Mouse (Mus musculus) midbrain, embryonic 16.5 days (tissue): ENCODE data around the gene Cmtm3. TPM values are rescaled to one million over a fixed set of nuclear protein-coding genes. Genes with fewer than 3 reads are reported as not detected.

Source experiments
- ATAC-seq: fragments of 200-750 bp; cut with Nextera tagmentation; 2 replicates; pipeline ENCODE4 v1.8.0; 2017; ENCODE audit warnings: moderate TSS enrichment
- H3K27ac ChIP-seq: fragments of 300-500 bp; sonication (generic); 2 replicates; pipeline ENCODE4 v1.5.1; 2014; ENCODE audit warnings: mild to moderate bottlenecking, low read length, mixed read lengths
- H3K27me3 ChIP-seq: fragments of 300-500 bp; sonication (generic); 2 replicates; pipeline ENCODE4 v1.6.1; 2014; ENCODE audit warnings: low read depth, low read length, mixed read lengths; ENCODE audit not compliant: control insufficient read depth, insufficient read depth
- H3K36me3 ChIP-seq: fragments of 300-500 bp; sonication (generic); 2 replicates; pipeline ENCODE4 v1.6.1; 2014; ENCODE audit warnings: mild to moderate bottlenecking, low read length, moderate library complexity, mixed read lengths; ENCODE audit not compliant: control insufficient read depth, insufficient read depth
- H3K4me1 ChIP-seq: fragments of 300-500 bp; sonication (generic); 2 replicates; pipeline ENCODE4 v1.6.1; 2014; ENCODE audit warnings: mild to moderate bottlenecking, low read length, mixed read lengths; ENCODE audit not compliant: control insufficient read depth, insufficient read depth
- H3K4me2 ChIP-seq: fragments of 300-500 bp; sonication (generic); 2 replicates; pipeline ENCODE4 v1.6.1; 2014; ENCODE audit warnings: mild to moderate bottlenecking, low read length, mixed read lengths
- H3K4me3 ChIP-seq: fragments of 300-500 bp; sonication (generic); 2 replicates; pipeline ENCODE4 v1.5.1; 2014; ENCODE audit warnings: low read depth, mild to moderate bottlenecking, low read length, moderate library complexity, mixed read lengths
- H3K9ac ChIP-seq: fragments of 300-500 bp; sonication (generic); 2 replicates; pipeline ENCODE4 v1.6.1; 2014; ENCODE audit warnings: low read depth, low read length, mixed read lengths
- H3K9me3 ChIP-seq: fragments of 300-500 bp; sonication (generic); replicated peaks from 2 replicates; pipeline ENCODE4 v1.6.1; 2014; ENCODE audit warnings: mild to moderate bottlenecking, low read length, mixed read lengths; ENCODE audit not compliant: control insufficient read depth, poor library complexity, severe bottlenecking
- WGBS: fragments of 180-500 bp; shearing (Covaris S2); extraction: QIAGEN DNeasy Blood & Tissue Kit; methylation state at CpG from one replicate; pipeline ENCODE4 v1.1.7; 2014; 5-methylcytosine and 5-hydroxymethylcytosine counted together
- polyA plus RNA-seq: library from polyadenylated mRNA; unstranded; fragments of >200 nt; fragmentation: Nextera tagmentation; extraction: Ambion mirVana; gene quantifications from 2 replicates; pipeline ENCODE4 v1.2.1, GENCODE M21; 2015

Gene Cmtm3
- polyA plus RNA-seq, 1 experiment from 2014 or later, result 37.0 TPM

DNA sequence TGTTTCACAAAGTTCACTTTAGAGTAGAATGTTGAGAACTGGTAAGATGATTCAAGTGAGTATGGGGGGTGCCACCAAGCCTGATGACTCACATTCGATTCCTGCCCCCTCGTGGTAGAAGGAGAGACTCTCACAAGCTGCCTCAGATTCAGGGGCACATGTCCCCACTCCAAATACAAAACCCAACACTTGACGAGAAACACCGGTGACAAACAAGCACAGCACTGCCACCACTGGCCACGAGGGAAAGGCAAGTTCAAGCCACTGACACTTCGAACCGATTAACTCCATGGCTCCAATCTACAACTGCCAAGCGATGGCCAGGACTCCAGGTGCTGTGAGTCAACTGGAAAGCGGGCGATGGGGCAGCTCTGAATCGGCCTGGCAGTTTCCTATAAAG is 34.6 kb downstream of the Cmtm3 start:
- Histone ChIP-seq H3K9me3 (no peaks in the 10 kb centered on the region), H3K4me3 (no peak overlapping the region), H3K4me2 (no peak overlapping the region), H3K27me3 (no peaks in the 10 kb centered on the region), H3K27ac (peak overlapping the region; percentile 33; the same call in 1 of the 2 replicates), H3K36me3 (no peaks in the 10 kb centered on the region), H3K4me1 (peaks cover 26% of the 10 kb centered on the region), H3K9ac (no peak overlapping the region)
- ATAC-seq, result no peak
- 81% methylated on average over 11 of the region's 11 CpGs for WGBS

DNA sequence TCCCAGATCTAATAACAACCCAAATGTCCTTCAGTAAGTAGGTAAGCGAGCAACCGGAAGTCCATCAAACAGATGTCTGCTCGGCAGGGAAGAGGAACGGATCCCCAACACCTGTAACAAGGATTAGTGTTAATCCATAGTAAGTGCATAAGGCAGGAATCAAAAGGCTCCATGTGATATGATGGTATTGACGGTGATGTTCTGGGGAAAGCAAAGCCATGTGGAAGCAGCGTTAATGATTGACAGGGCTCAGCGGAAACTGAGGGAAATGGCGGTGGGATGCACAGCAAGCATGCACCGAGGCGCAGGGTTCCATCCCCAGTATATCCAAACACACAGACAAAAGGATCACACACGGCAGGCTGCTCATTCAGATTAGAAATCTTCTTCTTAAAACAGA is 35.1 kb downstream of the Cmtm3 start:
- no peaks in the 10 kb centered on the region for H3K27me3 ChIP-seq
- H3K4me2 ChIP-seq, result no peak overlapping the region
- H3K4me3 ChIP-seq, result no peak overlapping the region
- ATAC-seq, result no peak
- H3K4me1 ChIP-seq, result peaks cover 26% of the 10 kb centered on the region
- no peak overlapping the region for H3K9ac ChIP-seq
- H3K27ac ChIP-seq, result no peak overlapping the region; the same call in 1 of the 2 replicates
- H3K9me3 ChIP-seq, result no peaks in the 10 kb centered on the region
- WGBS, result 40% methylated on average over 11 of the region's 11 CpGs
- no peaks in the 10 kb centered on the region for H3K36me3 ChIP-seq

DNA sequence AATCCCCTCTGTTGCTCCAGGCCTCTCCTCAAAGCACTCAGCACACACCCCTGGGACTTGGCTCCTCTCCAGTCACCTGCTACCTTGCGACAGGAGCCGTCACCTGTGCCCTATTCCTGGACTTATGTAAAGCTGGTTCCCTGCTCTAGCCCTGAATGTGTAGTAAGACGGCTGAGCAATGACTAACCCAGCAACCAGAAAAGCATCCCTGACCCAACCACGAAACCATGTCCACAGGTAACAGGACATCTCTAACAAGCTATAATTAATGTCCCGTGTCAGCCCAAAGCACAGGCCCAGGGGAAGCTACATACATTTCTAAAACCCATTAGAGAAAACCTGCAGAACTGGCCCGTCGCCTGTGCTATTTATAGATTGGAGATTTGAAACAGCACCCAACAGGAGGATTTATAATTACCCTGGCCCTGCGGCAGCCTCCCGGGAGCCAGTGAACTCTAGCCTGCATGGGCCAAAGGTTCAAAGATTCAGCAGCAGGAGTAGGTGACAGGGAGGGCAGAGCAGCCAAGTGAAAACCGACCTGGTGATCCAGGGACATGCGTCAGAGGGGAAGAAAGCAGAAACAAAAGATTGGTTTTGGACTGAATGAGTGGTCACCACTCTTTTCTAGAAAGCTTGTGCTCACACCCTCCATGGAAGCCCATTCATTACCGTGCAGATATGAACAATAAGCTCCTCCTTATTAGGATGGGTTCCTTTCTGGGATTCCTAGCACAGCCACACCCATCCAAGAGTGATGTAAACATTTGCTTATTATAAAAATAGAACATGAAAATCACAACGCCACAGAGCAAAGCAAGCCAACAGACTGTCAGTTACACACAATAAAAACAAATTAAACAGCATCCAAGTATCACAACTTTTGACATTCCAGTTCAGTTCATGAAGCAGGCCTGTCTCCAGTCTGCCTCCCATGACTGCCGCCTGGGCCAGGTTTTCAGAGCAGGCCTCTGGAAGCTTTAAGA is 35.9 kb downstream of the Cmtm3 start:
- WGBS, result 38% methylated on average over 14 of the region's 14 CpGs
- no peak overlapping the region for H3K4me3 ChIP-seq
- H3K27ac ChIP-seq, result peak overlapping the region; percentile 58
- H3K4me2 ChIP-seq, result no peak overlapping the region
- peak; percentile 15 for ATAC-seq
- H3K27me3 ChIP-seq, result no peaks in the 10 kb centered on the region
- H3K4me1 ChIP-seq, result peaks cover 26% of the 10 kb centered on the region
- no peaks in the 10 kb centered on the region for H3K36me3 ChIP-seq
- H3K9me3 ChIP-seq, result no peaks in the 10 kb centered on the region
- H3K9ac ChIP-seq, result no peak overlapping the region

DNA sequence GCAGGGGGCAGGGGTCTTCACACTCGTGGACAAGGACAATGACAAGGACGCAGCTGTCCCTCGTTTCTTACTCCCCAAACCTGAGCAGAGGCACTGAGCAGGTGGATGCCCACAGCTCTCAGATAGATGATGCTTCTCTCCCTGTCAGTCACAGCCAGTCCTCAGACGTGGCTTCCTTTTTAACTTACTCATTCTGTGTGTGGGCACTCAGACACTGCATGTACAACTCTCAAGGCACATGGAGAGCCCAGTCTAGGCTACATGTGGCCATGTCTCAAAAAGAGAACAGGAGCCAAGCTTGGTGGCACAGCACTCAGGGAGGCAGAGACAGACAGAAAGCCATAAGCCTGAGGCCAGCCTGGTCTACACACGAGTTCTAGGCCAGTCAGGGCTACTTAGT is 36.7 kb downstream of the Cmtm3 start:
- WGBS, result 59% methylated on average over 5 of the region's 5 CpGs
- peaks cover 26% of the 10 kb centered on the region for H3K4me1 ChIP-seq
- no peaks in the 10 kb centered on the region for H3K27me3 ChIP-seq
- H3K4me2 ChIP-seq, result no peak overlapping the region
- no peaks in the 10 kb centered on the region for H3K9me3 ChIP-seq
- H3K36me3 ChIP-seq, result no peaks in the 10 kb centered on the region
- H3K4me3 ChIP-seq, result no peak overlapping the region
- H3K9ac ChIP-seq, result no peak overlapping the region
- H3K27ac ChIP-seq, result peak overlapping the region; percentile 25
- no peak for ATAC-seq

DNA sequence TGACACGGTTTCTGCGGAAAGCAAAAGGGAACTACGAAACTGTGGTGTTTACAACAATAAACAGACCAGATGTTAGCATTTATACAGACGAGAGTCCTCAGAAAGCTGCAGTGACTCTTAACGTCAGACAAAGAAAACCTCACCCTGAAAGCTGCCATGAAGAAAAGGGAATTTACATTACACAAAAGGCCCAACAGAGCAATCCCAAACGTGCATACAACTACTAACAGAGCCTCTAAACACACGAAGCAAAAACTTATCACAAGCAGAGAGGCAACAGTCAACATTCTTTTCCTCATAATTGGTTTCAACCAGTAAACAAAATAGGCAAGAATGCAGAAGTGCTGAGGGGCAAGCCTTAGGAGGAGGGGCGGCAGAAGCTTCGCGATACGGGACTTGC is 37.5 kb downstream of the Cmtm3 start:
- no peaks in the 10 kb centered on the region for H3K27me3 ChIP-seq
- 0 out of 2 replicates have a peak overlapping the region, but pooled peaks have one; percentile 2 for H3K27ac ChIP-seq
- no peak overlapping the region for H3K4me3 ChIP-seq
- H3K4me1 ChIP-seq, result peaks cover 26% of the 10 kb centered on the region
- H3K9ac ChIP-seq, result no peak overlapping the region
- H3K36me3 ChIP-seq, result no peaks in the 10 kb centered on the region
- H3K4me2 ChIP-seq, result no peak overlapping the region
- no peaks in the 10 kb centered on the region for H3K9me3 ChIP-seq
- 35% methylated on average over 11 of the region's 11 CpGs for WGBS
- ATAC-seq, result no peak

- no peaks in the 10 kb centered on the region for H3K36me3 ChIP-seq
- 64% methylated on average over 10 of the region's 10 CpGs for WGBS
- ATAC-seq, result no peak
- H3K4me3 ChIP-seq, result no peak overlapping the region
- no peaks in the 10 kb centered on the region for H3K27me3 ChIP-seq
- H3K9me3 ChIP-seq, result no peaks in the 10 kb centered on the region
- H3K4me1 ChIP-seq, result peaks cover 31% of the 10 kb centered on the region
- no peak overlapping the region for H3K27ac ChIP-seq
- no peak overlapping the region for H3K4me2 ChIP-seq
- no peak overlapping the region for H3K9ac ChIP-seq
Measured at GRCm38 (mm10) chr8:104379301-104379836, 40.2 kb downstream of the Cmtm3 start.

GRCm38 (mm10) chr8:104380269-104380668 is 41.1 kb downstream of the Cmtm3 start:
- no peak for ATAC-seq
- H3K4me2 ChIP-seq, result no peak overlapping the region
- WGBS, result 93% methylated on average over 7 of the region's 7 CpGs

GRCm38 (mm10) chr8:104380961-104381411 is 41.8 kb downstream of the Cmtm3 start:
- H3K4me3 ChIP-seq, result no peak overlapping the region
- no peak overlapping the region for H3K9ac ChIP-seq
- H3K27ac ChIP-seq, result no peak overlapping the region
- no peak overlapping the region for H3K4me2 ChIP-seq
- H3K36me3 ChIP-seq, result no peaks in the 10 kb centered on the region
- ATAC-seq, result no peak
- no peaks in the 10 kb centered on the region for H3K9me3 ChIP-seq
- H3K27me3 ChIP-seq, result no peaks in the 10 kb centered on the region
- WGBS, result 86% methylated on average over 5 of the region's 5 CpGs
- H3K4me1 ChIP-seq, result peaks cover 22% of the 10 kb centered on the region

More at GRCm38 (mm10) chr8:104380269-104380668, 41.1 kb downstream of the Cmtm3 start:
- no peak overlapping the region for H3K4me3 ChIP-seq
- no peaks in the 10 kb centered on the region for H3K9me3 ChIP-seq
- no peak overlapping the region for H3K9ac ChIP-seq
- H3K27ac ChIP-seq, result no peak overlapping the region
- H3K27me3 ChIP-seq, result no peaks in the 10 kb centered on the region
- no peaks in the 10 kb centered on the region for H3K36me3 ChIP-seq
- peaks cover 23% of the 10 kb centered on the region for H3K4me1 ChIP-seq

DNA sequence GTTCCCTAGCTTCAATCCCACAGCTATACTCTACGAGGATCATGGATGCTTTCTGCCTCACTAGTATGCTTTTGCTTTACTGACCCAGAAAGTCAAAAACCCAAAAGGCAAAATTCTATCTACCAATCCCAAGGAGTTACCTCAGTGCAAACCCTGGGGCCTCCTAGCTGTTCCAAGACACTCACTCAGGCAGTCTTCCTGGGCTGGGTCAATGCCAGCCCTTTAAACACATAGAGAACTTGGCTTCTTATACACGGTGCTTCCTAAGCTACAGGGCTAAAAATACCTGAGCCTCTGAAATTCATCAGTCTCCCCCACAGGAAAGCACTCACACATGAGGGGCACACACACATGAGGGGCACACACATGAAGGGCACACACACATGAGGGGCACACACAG is 44.1 kb downstream of the Cmtm3 start:
- H3K27me3 ChIP-seq, result no peaks in the 10 kb centered on the region
- 81% methylated on average over 2 of the region's 2 CpGs for WGBS
- ATAC-seq, result no peak

More for the DNA sequence above, 44.1 kb downstream of the Cmtm3 start:
- Histone ChIP-seq H3K4me2 (no peak overlapping the region), H3K4me3 (no peak overlapping the region), H3K4me1 (peaks cover 31% of the 10 kb centered on the region), H3K36me3 (no peaks in the 10 kb centered on the region), H3K27ac (no peak overlapping the region), H3K9me3 (no peaks in the 10 kb centered on the region), H3K9ac (no peak overlapping the region)
